Mouse (Mus musculus) bone marrow macrophage, adult 2 months (primary cell): ENCODE measurements around the gene Gm10972.
"Not testable (repeated sequence)": the region's sequence is repeated elsewhere in the genome, so short reads cannot be mapped to it uniquely, and the experiment has no call there.

Source experiments
- CTCF ChIP-seq: IDR thresholded peaks from 2 replicates; pipeline ENCODE4 v1.5.1; 2012; ENCODE audit warnings: low read depth, mild to moderate bottlenecking, low read length, moderate library complexity
- POLR2A ChIP-seq: IDR thresholded peaks from 2 replicates; pipeline ENCODE4 v1.6.1; 2012; ENCODE audit warnings: mild to moderate bottlenecking, low read depth, low read length, borderline replicate concordance

GRCm38 (mm10) chr3:94680032-94680431 lies 37.1 kb downstream of the Gm10972 start:
- TF ChIP-seq CTCF, POLR2A: not testable (repeated sequence)
